Mouse (Mus musculus) thymus, postnatal 4 days (tissue): ENCODE measurements at regions not wholly inside any gene's neighbourhood (a gene's known extent, or its start where the extent isn't known, plus 50 kb on each side); places are given as distances from the start of the nearest gene placed in this dataset.

Experiments used
- DNase-seq: peaks from one replicate; pipeline ENCODE4 v3.0.0; 2021

GRCm38 (mm10) chr8:9152313-9152925, 462.1 kb upstream of the Arglu1 start:
- DNase-seq = no peak

- no peak for DNase-seq
Observed at GRCm38 (mm10) chr8:9144362-9144761, 454.0 kb upstream of the Arglu1 start.

GRCm38 (mm10) chr8:9139781-9140180, 449.5 kb upstream of the Arglu1 start:
- no peak for DNase-seq

- DNase-seq = no peak
Observed at GRCm38 (mm10) chr8:9139059-9139620, 448.8 kb upstream of the Arglu1 start.

GRCm38 (mm10) chr8:9133758-9134157, 443.4 kb upstream of the Arglu1 start:
- DNase-seq = no peak

- DNase-seq = no peak
Observed at GRCm38 (mm10) chr8:9132612-9133218, 442.4 kb upstream of the Arglu1 start.

- no peak for DNase-seq
Observed at GRCm38 (mm10) chr8:9131249-9131648, 440.9 kb upstream of the Arglu1 start.

- DNase-seq = no peak
Observed at GRCm38 (mm10) chr8:9124503-9124902, 434.2 kb upstream of the Arglu1 start.

GRCm38 (mm10) chr8:9117809-9118737, 427.8 kb upstream of the Arglu1 start:
- DNase-seq = no peak

- no peak for DNase-seq
Observed at GRCm38 (mm10) chr8:9095980-9096379, 405.7 kb upstream of the Arglu1 start.

- no peak for DNase-seq
Observed at GRCm38 (mm10) chr8:9094002-9094401, 403.7 kb upstream of the Arglu1 start.

GRCm38 (mm10) chr8:9093356-9093755, 403.0 kb upstream of the Arglu1 start:
- DNase-seq = no peak

- no peak for DNase-seq
Observed at GRCm38 (mm10) chr8:9072724-9073123, 382.4 kb upstream of the Arglu1 start.

GRCm38 (mm10) chr8:9072286-9072685, 382.0 kb upstream of the Arglu1 start:
- DNase-seq = no peak

GRCm38 (mm10) chr8:9070953-9071352, 380.6 kb upstream of the Arglu1 start:
- DNase-seq = no peak

GRCm38 (mm10) chr8:9069845-9070244, 379.5 kb upstream of the Arglu1 start:
- no peak for DNase-seq

- DNase-seq = no peak
Observed at GRCm38 (mm10) chr8:9067731-9068130, 377.4 kb upstream of the Arglu1 start.

- DNase-seq = no peak
Observed at GRCm38 (mm10) chr8:9060166-9060565, 369.8 kb upstream of the Arglu1 start.

- DNase-seq = no peak
Observed at GRCm38 (mm10) chr8:9055416-9055819, 365.1 kb upstream of the Arglu1 start.

GRCm38 (mm10) chr8:9054801-9055200, 364.5 kb upstream of the Arglu1 start:
- DNase-seq = no peak

GRCm38 (mm10) chr8:9051699-9052098, 361.4 kb upstream of the Arglu1 start:
- no peak for DNase-seq

- DNase-seq = no peak
Observed at GRCm38 (mm10) chr8:9050740-9051475, 360.6 kb upstream of the Arglu1 start.

- DNase-seq = no peak
Observed at GRCm38 (mm10) chr8:9048116-9048515, 357.8 kb upstream of the Arglu1 start.
